Mouse (Mus musculus) gastrocnemius, adult 18-20 months (tissue): ENCODE results near the gene Adcy5. TPM values are rescaled to one million over a fixed set of nuclear protein-coding genes. Genes with fewer than 3 reads are reported as not detected.

Experiments used
- DNase-seq: peaks from one replicate; pipeline ENCODE4 v3.0.0; 2021; ENCODE audit warnings: low spot score
- total RNA-seq, 2 experiments: library from RNA; stranded (reverse); gene quantifications; 2 replicates each; pipeline ENCODE4 v1.2.3; 2021

Gene Adcy5
- total RNA-seq, 2 experiments from 2014 or later = 1.9 TPM

- no peak for DNase-seq
Measured at GRCm38 (mm10) chr16:35315496-35315895, 160.8 kb downstream of the Adcy5 start.

GRCm38 (mm10) chr16:35316856-35317264 is 162.2 kb downstream of the Adcy5 start:
- DNase-seq = no peak

- DNase-seq = no peak
Measured at GRCm38 (mm10) chr16:35317460-35317859, 162.8 kb downstream of the Adcy5 start.

GRCm38 (mm10) chr16:35318397-35318796 is 163.7 kb downstream of the Adcy5 start:
- no peak for DNase-seq

- peak; percentile 12 for DNase-seq
Measured at GRCm38 (mm10) chr16:35319335-35319734, 164.7 kb downstream of the Adcy5 start.

- DNase-seq = no peak
Measured at GRCm38 (mm10) chr16:35319773-35320172, 165.1 kb downstream of the Adcy5 start.

GRCm38 (mm10) chr16:35330451-35330850 is 175.8 kb downstream of the Adcy5 start:
- no peak for DNase-seq

Other genes starting within 250 kb of the Adcy5 start
- gene Hacd2, start 132.4 kb upstream of the Adcy5 start, total RNA-seq = 1 to 10 TPM; 1.9 to 2.1 TPM
- 1 to 10 TPM; 4.1 to 5.4 TPM for gene Sec22a, start 209.0 kb downstream of the Adcy5 start, total RNA-seq